Mouse (Mus musculus) liver, embryonic 14.5 days (tissue): ENCODE results near the gene Nfx1.

ENCODE experiments used
- CTCF ChIP-seq: IDR thresholded peaks from 2 replicates; pipeline ENCODE4 v1.5.1; 2016; ENCODE audit warnings: antibody characterized with exemption, low read depth, control low read depth
- EP300 ChIP-seq: IDR thresholded peaks from 2 replicates; pipeline ENCODE4 v1.6.1; 2016; ENCODE audit warnings: antibody characterized with exemption, low read depth

- TF ChIP-seq CTCF (no peak), EP300 (no peak)
These were observed 11.8 kb downstream of the Nfx1 start for GRCm38 (mm10) chr4:40982486-40982885.
